26 mouse cellular contexts compared by ENCODE assay signal in genomic region chr13:111783451-111783850, GRCm38 (mm10). TPM values are rescaled to one million over a fixed set of nuclear protein-coding genes. Genes with fewer than 3 reads are reported as not detected.
DNase-seq lines count a peak whose midpoint lies in the region; ATAC-seq and TF ChIP-seq lines count a peak whose summit lies in the region.
"Had no signal": no experiment of that assay in that cellular context is flagged by ENCODE, and none has a peak within 500 bp of the region (broad histone marks: within the 10 kb centered on the region; RNA-seq: fewer than 3 reads in every experiment).

No protein-coding gene starts in this region.

- H3K36me3 ChIP-seq in heart, adult 2 months (ENCODE audit: control insufficient read depth, insufficient read depth, low read length) = no peaks in the 10 kb centered on the region; the same call in 1 of the 2 replicates
- no peaks in the 10 kb centered on the region for H3K36me3 ChIP-seq in midbrain, postnatal 0 days (ENCODE audit: insufficient read depth, low read length)
- H3K36me3 ChIP-seq in midbrain, embryonic 15.5 days (replicated peaks) = no peaks in the 10 kb centered on the region
- 0 out of 2 replicates have a peak, but pooled peaks cover 3% of the 10 kb centered on the region for H3K36me3 ChIP-seq in kidney, embryonic 14.5 days (ENCODE audit: control insufficient read depth, insufficient read depth, low read length)
- H3K36me3 ChIP-seq: embryonic facial prominence, embryonic 12.5 days; intestine, embryonic 15.5 days; neural tube, embryonic 13.5 days had no signal

- TF ChIP-seq CTCF in heart, adult 2 months (IDR thresholded peaks at IDR 0.05) = no peak
- no peak for TF ChIP-seq CTCF in midbrain, postnatal 0 days (IDR thresholded peaks at IDR 0.05)

- ATAC-seq in midbrain, postnatal 0 days (ENCODE audit: low FRiP score) = no peak
- no peak for ATAC-seq in midbrain, embryonic 15.5 days (replicated peaks)
- ATAC-seq in kidney, embryonic 14.5 days (ENCODE audit: low FRiP score, low TSS enrichment) = no peak
- ATAC-seq: forebrain, postnatal 0 days; intestine, embryonic 15.5 days; liver, embryonic 12.5 days had no signal

- H3K27ac ChIP-seq in heart, adult 2 months = no peak overlapping the region
- H3K27ac ChIP-seq in midbrain, postnatal 0 days (ENCODE audit: low read depth, low read length) = no peak overlapping the region
- no peak overlapping the region for H3K27ac ChIP-seq in midbrain, embryonic 15.5 days
- no peak overlapping the region for H3K27ac ChIP-seq in kidney, embryonic 14.5 days (ENCODE audit: low read depth, low read length)
- H3K27ac ChIP-seq: embryonic facial prominence, embryonic 12.5 days; hindbrain, embryonic 14.5 days; intestine, embryonic 15.5 days; limb, embryonic 13.5 days; liver, embryonic 12.5 days; neural tube, embryonic 13.5 days; stomach, embryonic 15.5 days had no signal

- 40% methylated on average over 8 of the region's 8 CpGs for WGBS in heart, adult 2 months
- 84% methylated on average over 8 of the region's 8 CpGs for WGBS in midbrain, postnatal 0 days
- 81% methylated on average over 8 of the region's 8 CpGs for WGBS in midbrain, embryonic 15.5 days
- 69% methylated on average over 8 of the region's 8 CpGs for WGBS in kidney, embryonic 14.5 days

- peaks cover 10% of the 10 kb centered on the region for H3K79me2 ChIP-seq in heart, adult 2 months (replicated peaks; ENCODE audit: control insufficient read depth, insufficient read depth, low read length)

- no peak overlapping the region for H3K4me2 ChIP-seq in midbrain, postnatal 0 days (ENCODE audit: low read depth, low read length, poor library complexity, severe bottlenecking)
- no peak overlapping the region for H3K4me2 ChIP-seq in midbrain, embryonic 15.5 days
- no peak overlapping the region for H3K4me2 ChIP-seq in kidney, embryonic 14.5 days (replicated peaks; ENCODE audit: low read depth, low read length)
- H3K4me2 ChIP-seq: embryonic facial prominence, embryonic 12.5 days; heart, embryonic 11.5 days; hindbrain, embryonic 14.5 days; intestine, embryonic 15.5 days; limb, embryonic 13.5 days; liver, embryonic 12.5 days; neural tube, embryonic 13.5 days; stomach, embryonic 15.5 days had no signal

- no peaks in the 10 kb centered on the region for H3K27me3 ChIP-seq in heart, adult 2 months (ENCODE audit: control insufficient read depth, insufficient read depth, low read length)
- H3K27me3 ChIP-seq in midbrain, postnatal 0 days (ENCODE audit: insufficient read depth, low read length) = no peaks in the 10 kb centered on the region
- no peaks in the 10 kb centered on the region for H3K27me3 ChIP-seq in midbrain, embryonic 15.5 days (replicated peaks)
- no peaks in the 10 kb centered on the region for H3K27me3 ChIP-seq in kidney, embryonic 14.5 days (ENCODE audit: control insufficient read depth, insufficient read depth, low read length)
- H3K27me3 ChIP-seq: embryonic facial prominence, embryonic 12.5 days; intestine, embryonic 15.5 days; limb, embryonic 13.5 days; liver, embryonic 12.5 days; neural tube, embryonic 13.5 days; stomach, embryonic 15.5 days had no signal

- peak; percentile 42 for DNase-seq in cerebellum, adult 11-12 months
- DNase-seq in cerebellum, postnatal 4 days (ENCODE audit: low spot score in 2 of 2) = no peak
- DNase-seq in heart, adult 2 months = peak in 1 of 2 experiments; percentile 68
- DNase-seq in heart, postnatal 25 days (ENCODE audit: low spot score) = no peak
- DNase-seq in midbrain, postnatal 0 days (ENCODE audit: low spot score) = peak; percentile 46
- no peak for DNase-seq in thymus, postnatal 36 days
- DNase-seq: adrenal gland, postnatal 25 days; forebrain, postnatal 0 days; gastrocnemius, postnatal 36 days; heart, postnatal 10 days; kidney, adult 9 months; kidney, postnatal 36 days; layer of hippocampus, postnatal 36 days; lung, adult 2 months; midbrain, embryonic 14.5 days had no signal

- no peak for TF ChIP-seq POLR2A in heart, adult 2 months (IDR thresholded peaks at IDR 0.05; ENCODE audit: insufficient read depth, low read depth, low read length)

- peaks cover 18% of the 10 kb centered on the region for H3K4me1 ChIP-seq in heart, adult 2 months (ENCODE audit: control insufficient read depth, insufficient read depth, low read length)
- no peaks in the 10 kb centered on the region for H3K4me1 ChIP-seq in midbrain, postnatal 0 days (ENCODE audit: insufficient read depth, low read length)
- peaks cover 3% of the 10 kb centered on the region for H3K4me1 ChIP-seq in midbrain, embryonic 15.5 days
- H3K4me1 ChIP-seq in kidney, embryonic 14.5 days (ENCODE audit: control insufficient read depth, insufficient read depth, low read length) = peaks cover 15% of the 10 kb centered on the region

- intact Hi-C loops in heart, adult 2 months (cut with DNase I) = no loop called here
- intact Hi-C loops in heart, postnatal 25 days (cut with DNase I) = no loop called here

- no peak overlapping the region for H3K4me3 ChIP-seq in heart, adult 2 months
- H3K4me3 ChIP-seq in midbrain, postnatal 0 days (ENCODE audit: low read depth, low read length) = no peak overlapping the region
- H3K4me3 ChIP-seq in midbrain, embryonic 15.5 days = no peak overlapping the region
- H3K4me3 ChIP-seq in kidney, embryonic 14.5 days (ENCODE audit: low read length) = no peak overlapping the region
- H3K4me3 ChIP-seq: embryonic facial prominence, embryonic 12.5 days; intestine, embryonic 15.5 days; limb, embryonic 13.5 days; liver, embryonic 12.5 days; myocyte; neural tube, embryonic 13.5 days; stomach, embryonic 15.5 days had no signal

- H3K9me3 ChIP-seq in midbrain, postnatal 0 days (ENCODE audit: low read length) = no peaks in the 10 kb centered on the region
- H3K9me3 ChIP-seq in midbrain, embryonic 15.5 days = no peaks in the 10 kb centered on the region
- H3K9me3 ChIP-seq in kidney, embryonic 14.5 days (ENCODE audit: control insufficient read depth, low read length) = no peaks in the 10 kb centered on the region
- H3K9me3 ChIP-seq: embryonic facial prominence, embryonic 12.5 days; intestine, embryonic 15.5 days; limb, embryonic 13.5 days; liver, embryonic 12.5 days; neural tube, embryonic 13.5 days; stomach, embryonic 15.5 days had no signal

- H3K9ac ChIP-seq in heart, adult 2 months (ENCODE audit: low read depth, low read length) = no peak overlapping the region
- no peak overlapping the region for H3K9ac ChIP-seq in midbrain, postnatal 0 days (replicated peaks; ENCODE audit: low read length, poor library complexity, severe bottlenecking)
- no peak overlapping the region for H3K9ac ChIP-seq in midbrain, embryonic 15.5 days
- H3K9ac ChIP-seq in kidney, embryonic 14.5 days (ENCODE audit: low read depth, low read length) = no peak overlapping the region
- H3K9ac ChIP-seq: embryonic facial prominence, embryonic 12.5 days; forebrain, postnatal 0 days; hindbrain, embryonic 14.5 days; intestine, embryonic 15.5 days; limb, embryonic 13.5 days; liver, embryonic 12.5 days; neural tube, embryonic 13.5 days; stomach, embryonic 15.5 days had no signal

- TF ChIP-seq EP300 in heart, adult 2 months (IDR thresholded peaks at IDR 0.05; ENCODE audit: insufficient read depth, low read depth, low read length) = 0 out of 2 replicates have a peak, but pooled peaks have one; percentile 61

RNA-seq across cellular contexts. Expression of gene Map3k1, which starts 25.3 kb away (rescaled TPM):
- total RNA-seq in heart, adult 2 months (2021) = 10 to 100 TPM; 15.2 to 24.6 TPM
- 10.7 and 14.0 TPM in 2 replicates for polyA plus RNA-seq in heart, adult 2 months (2012; rRNA removed)
- 10 to 100 TPM; 27.9 to 33.0 TPM for total RNA-seq in heart, postnatal 25 days (2021)
- 16.3 and 19.2 TPM in 2 replicates for total RNA-seq in midbrain, postnatal 0 days (2014; rRNA removed)
- 6.1 and 6.2 TPM in 2 replicates for polyA plus RNA-seq in midbrain, postnatal 0 days (2015; fragmentation: Nextera tagmentation; extraction: Ambion mirVana)
- polyA plus RNA-seq in midbrain, embryonic 15.5 days (2015; fragmentation: Nextera tagmentation; extraction: Ambion mirVana) = 10.5 and 12.2 TPM in 2 replicates
- polyA plus RNA-seq in kidney, embryonic 14.5 days (2014; fragmentation: Nextera tagmentation; extraction: Ambion mirVana) = 32.9 and 38.4 TPM in 2 replicates

Comparison
In these comparisons a context has a peak if more than half of its experiments do, and no peak if none do; other contexts are left out.
1. DNase-seq: peak in cerebellum, adult 11-12 months (single experiment) and midbrain, postnatal 0 days (single experiment); none in cerebellum, postnatal 4 days (0 of 2), heart, postnatal 25 days (single experiment) and thymus, postnatal 36 days (0 of 2).